Mouse (Mus musculus) spleen, adult 2 months (tissue): ENCODE results near the gene Sh3bp5. TPM values are rescaled to one million over a fixed set of nuclear protein-coding genes. Genes with fewer than 3 reads are reported as not detected.
A peak's percentile ranks its signal among the peaks of the same experiment; 100 is the strongest.

Experiments
- DNase-seq, 2 experiments: peaks; one replicate each; pipeline versions ENCODE4 v3.0.0 to v3.0.0-alpha.2; 2012 to 2021; ENCODE audit warnings: low spot score in 2 of 2, low read depth in 1 of 2
- H3K27ac ChIP-seq: fragments of 200-500 bp; 2 replicates; pipeline ENCODE4 v1.5.1; 2012; ENCODE audit warnings: low read length, inconsistent platforms; ENCODE audit not compliant: insufficient read depth
- H3K27me3 ChIP-seq: fragments of 200-500 bp; 2 replicates; pipeline ENCODE4 v1.6.1; 2012; ENCODE audit warnings: mild to moderate bottlenecking, moderate library complexity, low read length, inconsistent platforms; ENCODE audit not compliant: control insufficient read depth, insufficient read depth
- H3K36me3 ChIP-seq: fragments of 200-500 bp; 2 replicates; pipeline ENCODE4 v1.6.1; 2012; ENCODE audit warnings: mild to moderate bottlenecking, low read length, inconsistent platforms; ENCODE audit not compliant: control insufficient read depth, insufficient read depth
- H3K4me1 ChIP-seq: fragments of 200-500 bp; 2 replicates; pipeline ENCODE4 v1.6.1; 2011; ENCODE audit warnings: inconsistent platforms; ENCODE audit not compliant: control insufficient read depth, insufficient read depth, insufficient read length
- H3K4me3 ChIP-seq: fragments of 200-500 bp; 2 replicates; pipeline ENCODE4 v1.5.1; 2011; ENCODE audit warnings: mild to moderate bottlenecking, inconsistent platforms; ENCODE audit not compliant: insufficient read depth, insufficient read length; ENCODE audit errors: extremely low read depth
- CTCF ChIP-seq: fragments of 200-500 bp; IDR thresholded peaks from 2 replicates; pipeline ENCODE4 v1.5.1; 2011; ENCODE audit warnings: mild to moderate bottlenecking, inconsistent platforms; ENCODE audit not compliant: insufficient read depth, insufficient read length, insufficient replicate concordance; ENCODE audit errors: extremely low read depth
- POLR2A ChIP-seq: fragments of 200-500 bp; IDR thresholded peaks from 2 replicates; pipeline ENCODE4 v1.6.1; 2011; ENCODE audit warnings: low read depth, low read length, inconsistent platforms
- WGBS: fragments of 180-500 bp; shearing (Covaris S2); methylation state at CpG from one replicate; pipeline ENCODE4 v1.1.7; 2018; 5-methylcytosine and 5-hydroxymethylcytosine counted together
- polyA plus RNA-seq: library from polyadenylated mRNA; depleted of rRNA; stranded (reverse); fragments of >200 nt; gene quantifications from 2 replicates; pipeline ENCODE4 v1.2.3, GENCODE M21; 2012

Gene Sh3bp5
- polyA plus RNA-seq, 1 experiment = 36.0 TPM

DNA sequence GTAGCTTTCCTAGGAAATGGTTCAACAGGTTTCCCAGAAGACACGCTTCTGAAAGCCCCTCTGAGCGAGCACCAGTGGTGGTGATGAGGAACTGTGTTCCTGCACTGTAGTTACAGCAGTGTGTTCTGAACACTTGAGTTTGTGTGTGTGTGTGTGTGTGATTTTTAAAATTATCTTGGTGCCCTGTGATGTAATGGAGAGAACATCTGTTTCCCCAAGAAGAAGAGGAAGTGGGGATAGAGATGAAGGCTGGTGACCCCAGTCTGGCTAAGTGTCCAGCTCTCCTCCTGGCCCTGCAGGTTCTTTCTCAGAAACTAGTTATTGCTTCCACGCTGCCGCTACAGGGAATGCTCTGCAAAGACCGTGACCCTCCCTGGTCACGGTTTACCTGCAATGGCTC, 61.5 kb downstream of the Sh3bp5 start:
- WGBS = 86% methylated on average over 6 of the region's 6 CpGs
- Histone ChIP-seq H3K4me3 (no peak overlapping the region), H3K36me3 (peaks cover 71% of the 10 kb centered on the region), H3K27me3 (no peaks in the 10 kb centered on the region), H3K27ac (0 out of 2 replicates have a peak overlapping the region, but pooled peaks have one; percentile 13), H3K4me1 (peaks cover 2% of the 10 kb centered on the region; the same call in 1 of the 2 replicates)
- no peak for DNase-seq
- TF ChIP-seq POLR2A (no peak), CTCF (no peak)

DNA sequence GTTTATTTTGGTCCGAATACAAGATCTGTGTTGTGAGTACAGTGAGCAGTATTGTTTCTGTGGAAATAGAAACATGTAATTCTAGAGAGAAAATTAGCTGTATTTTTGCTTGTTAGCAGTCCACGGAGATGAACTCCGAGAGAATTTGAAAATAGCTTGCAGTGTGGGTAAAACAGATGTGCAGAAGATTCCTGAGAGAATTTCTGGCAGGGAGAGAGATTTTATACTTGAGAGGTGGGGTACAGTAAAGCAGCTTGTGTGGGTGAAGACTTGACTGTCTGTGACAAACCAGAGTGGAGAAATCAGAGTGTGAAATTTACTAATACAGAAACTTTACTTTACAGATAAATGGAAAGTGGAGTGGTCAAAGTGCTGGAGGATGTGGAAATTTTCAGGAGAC, 66.5 kb downstream of the Sh3bp5 start:
- H3K36me3 ChIP-seq = peaks cover 46% of the 10 kb centered on the region
- TF ChIP-seq POLR2A = no peak
- TF ChIP-seq CTCF = no peak
- H3K27me3 ChIP-seq = no peaks in the 10 kb centered on the region
- H3K4me1 ChIP-seq = no peaks in the 10 kb centered on the region
- no peak overlapping the region for H3K27ac ChIP-seq
- H3K4me3 ChIP-seq = no peak overlapping the region
- DNase-seq = no peak
- WGBS = 92% methylated on average over 3 of the region's 3 CpGs

DNA sequence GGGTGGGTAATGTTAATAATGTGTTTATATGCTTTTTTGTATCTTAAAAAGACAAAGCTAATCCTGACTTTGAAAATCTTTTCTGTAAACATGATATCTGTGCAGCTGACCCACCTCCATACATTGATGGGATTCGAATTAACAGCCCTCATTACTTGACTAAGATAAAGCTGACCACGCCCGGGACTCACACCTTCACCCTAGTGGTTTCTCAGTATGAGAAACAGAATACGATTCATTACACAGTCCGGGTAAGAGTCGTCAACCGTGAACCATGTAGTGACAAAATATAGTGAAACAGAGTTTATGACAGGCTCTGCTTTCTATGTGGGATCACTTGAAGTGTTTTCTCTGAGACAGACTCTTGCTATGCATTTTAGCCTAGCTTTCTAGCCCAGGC, 67.9 kb downstream of the Sh3bp5 start:
- Histone ChIP-seq H3K4me3 (no peak overlapping the region), H3K36me3 (peaks cover 46% of the 10 kb centered on the region), H3K27ac (no peak overlapping the region), H3K4me1 (no peaks in the 10 kb centered on the region), H3K27me3 (no peaks in the 10 kb centered on the region)
- no peak for TF ChIP-seq POLR2A
- no peak for TF ChIP-seq CTCF
- 76% methylated on average over 7 of the region's 7 CpGs for WGBS
- no peak for DNase-seq

DNA sequence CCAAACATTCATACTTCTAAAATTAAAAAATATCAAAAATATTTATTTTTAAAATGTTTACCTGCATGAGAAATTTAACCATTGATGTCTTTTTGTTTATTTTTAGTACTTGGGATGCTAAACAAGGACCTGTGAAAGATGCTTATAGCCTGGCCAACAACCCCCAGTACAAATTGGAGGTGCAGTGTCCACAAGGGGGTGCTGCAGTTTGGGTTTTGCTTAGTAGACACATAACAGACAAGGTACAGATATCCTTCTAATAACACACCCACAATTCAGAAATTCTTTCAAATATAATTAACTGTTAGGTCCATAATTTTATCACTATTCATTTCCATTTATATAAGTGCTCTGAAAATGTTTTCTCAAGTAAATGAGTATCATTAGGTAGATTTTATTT, 70.5 kb downstream of the Sh3bp5 start:
- peaks cover 42% of the 10 kb centered on the region for H3K36me3 ChIP-seq

DNA sequence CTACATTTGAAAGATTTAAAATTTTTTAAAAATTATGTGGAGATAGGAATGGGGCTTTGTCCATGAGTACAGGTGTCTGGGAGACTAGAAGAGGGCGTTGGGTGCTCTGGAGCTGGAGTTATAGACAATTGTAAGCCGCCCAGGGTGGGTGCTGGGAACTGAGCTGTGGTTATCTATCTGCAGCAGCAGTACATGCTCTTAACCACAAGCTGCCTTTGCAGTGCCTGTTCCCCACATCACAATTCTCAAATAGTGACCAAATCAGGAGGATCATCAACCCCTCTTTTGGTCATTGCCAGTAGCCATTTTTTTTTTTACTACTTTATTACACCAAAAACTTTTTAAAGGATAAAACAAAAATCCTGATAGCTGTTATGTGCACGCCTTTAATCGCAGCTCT, 71.3 kb downstream of the Sh3bp5 start:
- H3K27ac ChIP-seq = no peak overlapping the region
- H3K4me3 ChIP-seq = no peak overlapping the region
- no peak for TF ChIP-seq POLR2A
- no peak for TF ChIP-seq CTCF
- H3K4me1 ChIP-seq = no peaks in the 10 kb centered on the region
- WGBS = 90% methylated on average over 4 of the region's 4 CpGs
- no peak for DNase-seq
- H3K36me3 ChIP-seq = peaks cover 39% of the 10 kb centered on the region
- H3K27me3 ChIP-seq = no peaks in the 10 kb centered on the region

More for the DNA sequence above, 70.5 kb downstream of the Sh3bp5 start:
- no peaks in the 10 kb centered on the region for H3K4me1 ChIP-seq
- no peak overlapping the region for H3K4me3 ChIP-seq
- no peak overlapping the region for H3K27ac ChIP-seq
- DNase-seq = peak; percentile 60 to 82
- peak; percentile 53; the same call in 1 of the 2 replicates for TF ChIP-seq CTCF
- no peak for TF ChIP-seq POLR2A
- no peaks in the 10 kb centered on the region for H3K27me3 ChIP-seq

DNA sequence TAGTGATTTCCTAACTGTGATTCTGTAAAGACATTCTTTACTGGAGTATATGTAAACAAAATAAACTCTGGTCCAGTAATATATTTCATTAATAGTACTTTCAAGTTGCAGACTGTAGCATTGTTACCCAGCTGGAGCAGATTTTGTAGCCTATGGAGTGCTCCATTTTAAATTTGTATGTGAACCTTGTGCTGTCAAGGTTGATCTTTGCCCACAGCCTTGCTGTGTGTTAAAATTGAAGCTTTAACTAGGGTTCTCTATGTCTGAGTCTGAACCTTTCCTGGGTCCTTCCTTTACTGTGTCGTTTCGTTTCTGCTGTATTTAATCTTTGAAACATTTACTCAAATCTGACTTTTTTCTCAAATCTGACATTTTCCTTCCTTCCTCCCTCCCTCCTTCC, 73.6 kb downstream of the Sh3bp5 start:
- H3K4me3 ChIP-seq = no peak overlapping the region
- 85% methylated on average over 2 of the region's 2 CpGs for WGBS
- H3K27ac ChIP-seq = no peak overlapping the region
- no peak for DNase-seq
- peaks cover 32% of the 10 kb centered on the region for H3K36me3 ChIP-seq
- no peaks in the 10 kb centered on the region for H3K4me1 ChIP-seq
- TF ChIP-seq CTCF = no peak
- no peak for TF ChIP-seq POLR2A
- H3K27me3 ChIP-seq = no peaks in the 10 kb centered on the region

DNA sequence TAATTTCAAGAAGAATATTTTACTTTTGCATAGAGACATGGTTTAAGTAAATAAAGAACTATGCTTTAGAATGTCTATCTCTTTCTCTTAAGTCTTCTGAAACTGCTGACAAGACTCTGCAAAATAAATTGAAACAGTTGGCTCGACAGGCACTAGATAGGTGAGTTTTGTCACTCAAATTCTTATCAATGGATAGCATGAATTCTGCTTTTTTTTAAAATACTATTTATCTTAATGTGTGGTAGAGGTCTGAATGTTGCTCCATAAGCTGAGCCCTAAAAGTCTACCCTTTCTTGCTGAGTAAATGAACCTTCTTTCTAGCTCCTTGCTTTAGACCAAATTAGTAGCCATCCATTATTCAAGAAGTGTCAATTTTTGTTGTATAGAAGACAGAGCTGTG, 90.5 kb downstream of the Sh3bp5 start:
- H3K36me3 ChIP-seq = peaks cover 23% of the 10 kb centered on the region
- no peaks in the 10 kb centered on the region for H3K27me3 ChIP-seq
- TF ChIP-seq POLR2A (no peak), CTCF (no peak)
- DNase-seq = no peak
- H3K27ac ChIP-seq = no peak overlapping the region
- WGBS = 85% methylated on average over 1 of the region's 1 CpGs
- no peaks in the 10 kb centered on the region for H3K4me1 ChIP-seq
- H3K4me3 ChIP-seq = no peak overlapping the region
